Mouse (Mus musculus) neutrophil, adult 59 days (primary cell): ENCODE measurements around the gene Vmn1r163. TPM values are rescaled to one million over a fixed set of nuclear protein-coding genes. Genes with fewer than 3 reads are reported as not detected.

Experiments used
- total RNA-seq, 2 experiments: library from RNA; stranded (reverse); gene quantifications; 1 replicate in 1 of 2; 2 replicates in 1 of 2; pipeline ENCODE4 v1.2.4; 2023

The Vmn1r163 gene
- not detected for total RNA-seq

GRCm38 (mm10) chr7:23055240-23055639 is at the start of gene Vmn1r163:
Vmn1r163 (plus strand) TSS chr7:23055540.

DNA sequence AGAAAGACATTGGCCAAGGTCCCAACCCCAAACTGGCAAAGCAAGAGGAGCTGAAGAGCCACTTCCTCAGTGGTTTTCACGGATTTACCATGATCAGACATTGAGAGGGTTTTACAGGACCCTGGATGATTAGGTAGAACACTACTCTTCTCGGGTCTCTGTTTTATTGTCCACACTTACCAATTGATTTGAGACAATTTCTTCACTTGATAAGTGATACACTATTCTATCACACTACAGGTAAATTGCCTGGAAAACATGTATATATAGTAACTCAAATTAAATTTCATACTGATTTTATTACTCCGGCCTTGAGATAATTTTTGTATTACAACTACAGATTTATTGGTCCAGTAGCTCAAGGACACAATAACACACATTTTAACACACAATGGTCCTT is 35.5 kb upstream of the Vmn1r163 start, which contains the start of gene Gm4216:
Gene Gm4216, minus strand, starts transcription at position 101 of the 400 bp plus-strand sequence.

GRCm38 (mm10) chr7:23067356-23067755 is 12.0 kb downstream of the Vmn1r163 start, which contains the start of gene Gm8720:
Gm8720 (minus strand) TSS chr7:23067456.

Other genes starting within 250 kb of the Vmn1r163 start
- gene Vmn1r159, start 211.9 kb upstream of the Vmn1r163 start, total RNA-seq = not detected
- gene Vmn1r160, start 184.3 kb upstream of the Vmn1r163 start, total RNA-seq = not detected
- not detected for gene Gm4214, start 70.9 kb upstream of the Vmn1r163 start, total RNA-seq
- gene Gm4216, start 35.6 kb upstream of the Vmn1r163 start, total RNA-seq = not detected
- not detected for gene Gm8720, start 11.9 kb downstream of the Vmn1r163 start, total RNA-seq
- not detected for gene Gm10662, start 88.9 kb downstream of the Vmn1r163 start, total RNA-seq
- not detected for gene Vmn1r165, start 161.8 kb downstream of the Vmn1r163 start, total RNA-seq
- gene Vmn1r166, start 196.1 kb downstream of the Vmn1r163 start, total RNA-seq = not detected
- not detected for gene Gm6902, start 223.4 kb downstream of the Vmn1r163 start, total RNA-seq
- gene Nlrp4e, start 245.7 kb downstream of the Vmn1r163 start, total RNA-seq = not detected